ENCODE assay signal across 24 mouse cellular contexts in the genomic region with DNA sequence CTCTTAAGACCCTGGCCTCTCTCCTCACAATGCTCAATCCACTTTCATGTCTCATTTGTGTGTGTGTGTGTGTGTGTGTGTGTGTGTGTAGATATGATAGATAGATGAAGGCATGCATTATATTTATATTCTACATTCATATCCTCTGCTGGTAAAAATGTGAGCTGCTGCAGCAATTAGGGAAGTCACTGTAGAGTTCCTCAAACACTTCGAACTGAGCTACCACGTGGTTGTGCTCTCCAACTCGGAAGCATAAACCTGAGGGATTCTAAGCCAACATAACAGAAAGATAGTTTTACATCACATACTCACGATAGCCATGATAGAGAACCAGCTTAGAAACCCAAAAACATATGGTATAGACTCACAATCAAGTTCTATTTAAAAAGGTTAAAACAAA.
DNase-seq lines count a peak whose midpoint lies in the region; ATAC-seq and TF ChIP-seq lines count a peak whose summit lies in the region.
"Had no signal": no experiment of that assay in that cellular context is flagged by ENCODE, and none has a peak within 500 bp of the region (broad histone marks: within the 10 kb centered on the region; RNA-seq: fewer than 3 reads in every experiment).

No protein-coding gene starts in this region.

- intact Hi-C loops in gastrocnemius, adult 2 months (cut with DNase I), result no loop called here

- no peak overlapping the region for H3K27ac ChIP-seq in gastrocnemius, adult 2 months
- H3K27ac ChIP-seq: embryonic facial prominence, embryonic 13.5 days; embryonic facial prominence, embryonic 15.5 days; forebrain, embryonic 10.5 days; forebrain, embryonic 12.5 days had no signal

- TF ChIP-seq CTCF in gastrocnemius, adult 2 months (IDR thresholded peaks at IDR 0.05), result no peak

- ATAC-seq in common myeloid progenitor, adult 5-6 weeks (replicated peaks; ENCODE audit: low read depth, poor library complexity, severe bottlenecking), result peak; percentile 60
- peak; percentile 45 to 73; a peak in 3 of 4 replicates for ATAC-seq in hematopoietic stem cell, adult 5-6 weeks (replicated peaks in 1 of 2; ENCODE audit: insufficient read depth in 1 of 2, low FRiP score in 2 of 2, low TSS enrichment in 1 of 2, low read depth in 1 of 2, poor library complexity in 2 of 2, severe bottlenecking in 2 of 2)
- peak; percentile 76 for ATAC-seq in megakaryocyte progenitor cell, adult 5-6 weeks (replicated peaks; ENCODE audit: poor library complexity)
- ATAC-seq: activated CD4-positive, CD25-positive, alpha-beta regulatory T cell, adult 4 months; forebrain, embryonic 14.5 days; forebrain, embryonic 16.5 days; Patski had no signal

- no peak overlapping the region for H3K4me3 ChIP-seq in gastrocnemius, adult 2 months
- H3K4me3 ChIP-seq: embryonic facial prominence, embryonic 13.5 days; embryonic facial prominence, embryonic 15.5 days; erythroblast, embryonic 14.5 days; forebrain, embryonic 10.5 days; forebrain, embryonic 12.5 days had no signal

- no peak for DNase-seq in lung, postnatal 10 days
- no peak for DNase-seq in ovary, adult 18-20 months (ENCODE audit: low spot score)
- no peak for DNase-seq in gastrocnemius, adult 2 months
- DNase-seq: adrenal gland, adult 8-10 months; adrenal gland, postnatal 14 days; adrenal gland, postnatal 36 days; cerebellum, adult 11-12 months; cerebellum, adult 2 months; cerebellum, adult 9-10 months; cerebellum, postnatal 10 days; cerebellum, postnatal 25 days; embryo, embryonic 11 days had no signal
